Mouse (Mus musculus): Measurements from ENCODE around the gene Skint10. TPM values are rescaled to one million over a fixed set of nuclear protein-coding genes. Genes with fewer than 3 reads are reported as not detected.

Gene Skint10
- not detected in 2 replicates for polyA plus RNA-seq (2015; fragmentation: Nextera tagmentation; extraction: Ambion mirVana)

DNA sequence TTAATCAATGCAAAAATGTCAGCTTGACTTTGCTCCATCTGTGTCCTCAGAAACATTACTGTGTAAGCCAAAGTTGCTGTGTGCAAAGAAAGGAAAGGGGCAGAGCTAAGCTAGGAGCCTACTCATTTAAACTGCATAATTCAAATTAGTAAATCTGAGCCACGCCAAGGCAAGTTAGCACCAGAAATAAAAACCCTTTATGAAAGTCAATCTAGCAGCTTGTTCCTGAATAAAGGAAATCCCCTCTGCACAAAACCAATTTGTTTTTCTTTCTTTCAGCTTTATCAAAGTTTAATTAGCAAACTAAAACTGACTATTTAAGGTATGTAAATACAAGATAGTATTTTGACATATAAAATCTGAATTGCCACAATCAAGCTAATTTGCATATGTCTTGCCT is at the start of gene Skint10:
Gene Skint10 (minus strand): TSS at position 101 of the 400 bp plus-strand sequence.
- no peaks in the 10 kb centered on the region for H3K36me3 ChIP-seq (ENCODE audit: insufficient read depth, low read length)
- no peak within 1 kb of the TSS for H3K9ac ChIP-seq (replicated peaks; ENCODE audit: low read length)
- H3K4me3 ChIP-seq (ENCODE audit: low read length), result no peak within 1 kb of the TSS
- H3K27ac ChIP-seq (ENCODE audit: low read length), result no peak within 1 kb of the TSS
- H3K9me3 ChIP-seq (ENCODE audit: low read length), result 0 out of 2 replicates have a peak, but pooled peaks cover 4% of the 10 kb centered on the region
- WGBS, result 76% methylated on average over 1 of the region's 1 CpGs
- ATAC-seq (ENCODE audit: low FRiP score, low TSS enrichment), result no peak
- H3K27me3 ChIP-seq (ENCODE audit: insufficient read depth, low read length), result no peaks in the 10 kb centered on the region
- H3K4me2 ChIP-seq (replicated peaks; ENCODE audit: low read depth, low read length), result no peak within 1 kb of the TSS
- no peaks in the 10 kb centered on the region for H3K4me1 ChIP-seq (ENCODE audit: insufficient read depth, low read length)

DNA sequence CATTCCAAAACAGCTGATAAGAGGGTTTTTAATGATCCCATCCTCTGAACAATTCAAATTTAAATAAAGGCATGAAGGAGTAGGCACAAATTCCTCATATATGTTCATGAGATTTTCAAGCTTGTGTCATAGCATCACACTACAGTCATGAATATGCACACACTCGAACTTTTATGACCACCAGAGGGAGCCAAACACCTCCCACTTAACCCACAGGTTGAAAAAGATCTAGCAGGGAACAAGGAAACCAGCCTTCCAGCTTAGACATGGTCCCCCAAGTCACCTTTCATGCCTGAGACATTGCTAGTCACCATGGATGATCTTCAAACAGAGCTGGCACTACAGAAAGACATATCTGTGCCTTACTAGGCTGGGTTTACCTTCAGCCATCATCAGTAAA is 16.0 kb upstream of the Skint10 start:
- no peaks in the 10 kb centered on the region for H3K27me3 ChIP-seq (ENCODE audit: insufficient read depth, low read length)
- no peaks in the 10 kb centered on the region for H3K36me3 ChIP-seq (ENCODE audit: insufficient read depth, low read length)
- no peak overlapping the region for H3K4me3 ChIP-seq (ENCODE audit: low read length)
- H3K27ac ChIP-seq (ENCODE audit: low read length), result no peak overlapping the region
- no peak for ATAC-seq (ENCODE audit: low FRiP score, low TSS enrichment)
- no peak overlapping the region for H3K4me2 ChIP-seq (replicated peaks; ENCODE audit: low read depth, low read length)
- H3K9me3 ChIP-seq (ENCODE audit: low read length), result peaks cover 17% of the 10 kb centered on the region
- 3% methylated on average over 1 of the region's 1 CpGs for WGBS
- no peaks in the 10 kb centered on the region for H3K4me1 ChIP-seq (ENCODE audit: insufficient read depth, low read length)
- no peak overlapping the region for H3K9ac ChIP-seq (replicated peaks; ENCODE audit: low read length)

Other genes starting within 250 kb of the Skint10 start
- gene Skint2, start 217.7 kb downstream of the Skint10 start, polyA plus RNA-seq (2015; fragmentation: Nextera tagmentation; extraction: Ambion mirVana), result not detected in 2 replicates

Data from kidney, embryonic 16.5 days (tissue).